Mouse (Mus musculus) kidney, adult 2 months (tissue): ENCODE data around the gene Maz.

ENCODE experiments used
- CTCF ChIP-seq: fragments of 200-500 bp; conservative IDR thresholded peaks from 2 replicates; pipeline ENCODE4 v1.5.1; 2011; ENCODE audit warnings: low read depth, mild to moderate bottlenecking, control low read depth, low read length, moderate library complexity, mixed read lengths; ENCODE audit not compliant: insufficient read depth, insufficient read length
- POLR2A ChIP-seq: fragments of 200-500 bp; IDR thresholded peaks from one replicate; pipeline ENCODE4 v1.6.1; 2011; ENCODE audit warnings: low read depth, low read length, control low read depth

GRCm38 (mm10) chr7:126975893-126975949 is 51.1 kb downstream of the Maz start, which contains the start of gene Cdipt:
- TF ChIP-seq CTCF = no peak
- no peak for TF ChIP-seq POLR2A
